Mouse (Mus musculus): Measurements from ENCODE around the gene Vmn1r220. TPM values are rescaled to one million over a fixed set of nuclear protein-coding genes. Genes with fewer than 3 reads are reported as not detected.
"Not testable (repeated sequence)": the region's sequence is repeated elsewhere in the genome, so short reads cannot be mapped to it uniquely, and the experiment has no call there.

Gene Vmn1r220
- polyA plus RNA-seq (2015; fragmentation: Nextera tagmentation; extraction: Ambion mirVana), result not detected in 2 replicates

GRCm38 (mm10) chr13:23187875-23188274, at the start of gene Vmn1r220:
TSS of gene Vmn1r220 (minus strand) at chr13:23187975.
- no peaks in the 10 kb centered on the region for H3K36me3 ChIP-seq (replicated peaks)
- ATAC-seq (replicated peaks), result no peak
- WGBS, result 89% methylated on average over 2 of the region's 2 CpGs

GRCm38 (mm10) chr13:23235847-23236246, 48.1 kb upstream of the Vmn1r220 start, which contains the start of gene Vmn1r222:
TSS of gene Vmn1r222 (minus strand) at chr13:23235947.
- H3K27ac ChIP-seq; ATAC-seq (replicated peaks); H3K4me2 ChIP-seq; H3K4me1 ChIP-seq; H3K9ac ChIP-seq; H3K4me3 ChIP-seq; H3K27me3 ChIP-seq (replicated peaks); H3K36me3 ChIP-seq (replicated peaks); H3K9me3 ChIP-seq: not testable (repeated sequence)

More at GRCm38 (mm10) chr13:23187875-23188274, at the start of gene Vmn1r220:
- Histone ChIP-seq H3K27ac (no peak within 1 kb of the TSS), H3K9ac (no peak within 1 kb of the TSS), H3K4me3 (no peak within 1 kb of the TSS), H3K9me3 (no peaks in the 10 kb centered on the region), H3K27me3 (replicated peaks) (no peaks in the 10 kb centered on the region), H3K4me2 (no peak within 1 kb of the TSS), H3K4me1 (no peaks in the 10 kb centered on the region)

- not testable (repeated sequence) for H3K27ac ChIP-seq; H3K27me3 ChIP-seq (replicated peaks); H3K4me2 ChIP-seq; H3K36me3 ChIP-seq (replicated peaks); H3K4me1 ChIP-seq; ATAC-seq (replicated peaks); H3K4me3 ChIP-seq; H3K9ac ChIP-seq; H3K9me3 ChIP-seq
- 87% methylated on average over 2 of the region's 2 CpGs for WGBS
Measured at GRCm38 (mm10) chr13:23213827-23214226, 26.1 kb upstream of the Vmn1r220 start, which contains the start of gene Vmn1r221. TSS of gene Vmn1r221 (plus strand) at chr13:23214127.

GRCm38 (mm10) chr13:23203885-23204284, 16.1 kb upstream of the Vmn1r220 start:
- H3K4me2 ChIP-seq; H3K4me3 ChIP-seq; H3K9me3 ChIP-seq; H3K9ac ChIP-seq; H3K36me3 ChIP-seq (replicated peaks); H3K27ac ChIP-seq; H3K27me3 ChIP-seq (replicated peaks); ATAC-seq (replicated peaks); H3K4me1 ChIP-seq: not testable (repeated sequence)
- WGBS, result 86% methylated on average over 1 of the region's 1 CpGs

- WGBS, result 89% methylated on average over 4 of the region's 4 CpGs
- not testable (repeated sequence) for H3K9me3 ChIP-seq; H3K4me2 ChIP-seq; H3K4me1 ChIP-seq; H3K27me3 ChIP-seq (replicated peaks); H3K9ac ChIP-seq; ATAC-seq (replicated peaks); H3K36me3 ChIP-seq (replicated peaks); H3K4me3 ChIP-seq; H3K27ac ChIP-seq
Measured at GRCm38 (mm10) chr13:23166471-23166870, 21.3 kb downstream of the Vmn1r220 start.

DNA sequence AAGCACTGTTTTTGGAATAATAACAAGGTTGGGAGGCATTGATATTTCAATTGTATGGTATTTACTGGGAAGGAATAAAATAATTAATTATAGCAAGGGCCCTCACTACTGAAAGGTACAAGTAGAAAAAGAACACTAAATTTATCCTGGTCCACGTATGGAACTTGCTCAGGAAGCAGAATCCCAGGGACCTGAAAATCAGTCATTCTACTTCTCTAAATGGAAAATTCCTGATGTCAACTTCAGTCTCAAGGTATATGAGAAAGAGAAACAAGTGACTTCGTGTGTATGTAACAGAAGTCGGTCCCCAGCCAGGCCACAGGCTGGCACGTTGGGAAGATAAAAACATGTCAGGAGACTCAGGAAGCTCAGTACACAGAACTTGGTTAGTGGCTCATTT, 28.8 kb downstream of the Vmn1r220 start, which contains the start of gene Vmn1r219:
Vmn1r219 (plus strand) TSS at position 301 of the 400 bp plus-strand sequence.
- no peak within 1 kb of the TSS for H3K27ac ChIP-seq
- H3K27me3 ChIP-seq (replicated peaks), result no peaks in the 10 kb centered on the region
- no peak within 1 kb of the TSS for H3K4me3 ChIP-seq
- 91% methylated on average over 4 of the region's 4 CpGs for WGBS
- H3K4me1 ChIP-seq, result no peaks in the 10 kb centered on the region
- no peaks in the 10 kb centered on the region for H3K36me3 ChIP-seq (replicated peaks)
- H3K4me2 ChIP-seq, result no peak within 1 kb of the TSS
- H3K9ac ChIP-seq, result no peak within 1 kb of the TSS
- no peak for ATAC-seq (replicated peaks)
- no peaks in the 10 kb centered on the region for H3K9me3 ChIP-seq

DNA sequence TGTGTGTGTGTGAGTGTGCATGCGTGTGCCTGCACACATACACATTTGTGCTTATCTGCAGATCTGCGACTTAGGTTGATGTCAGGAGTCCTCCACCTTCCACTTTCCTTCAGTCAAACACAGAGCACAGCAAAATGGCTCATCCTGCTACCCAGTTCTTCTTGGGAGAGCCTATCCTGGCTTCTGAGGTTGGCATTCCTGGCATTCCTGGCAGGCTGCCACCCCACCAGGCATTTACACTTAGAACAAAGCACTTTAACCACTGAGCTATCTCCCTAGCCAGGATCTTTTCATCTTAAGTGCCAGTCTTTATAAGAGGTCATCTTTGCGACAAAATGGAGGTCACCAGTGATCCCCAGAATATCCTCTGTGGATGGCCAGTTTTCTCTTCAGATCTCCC, 29.9 kb downstream of the Vmn1r220 start:
- Histone ChIP-seq H3K4me3 (no peak overlapping the region), H3K9me3 (no peaks in the 10 kb centered on the region), H3K36me3 (replicated peaks) (no peaks in the 10 kb centered on the region), H3K4me1 (no peaks in the 10 kb centered on the region), H3K4me2 (no peak overlapping the region), H3K27ac (no peak overlapping the region), H3K27me3 (replicated peaks) (no peaks in the 10 kb centered on the region), H3K9ac (no peak overlapping the region)
- WGBS, result 79% methylated on average over 3 of the region's 3 CpGs
- no peak for ATAC-seq (replicated peaks)

DNA sequence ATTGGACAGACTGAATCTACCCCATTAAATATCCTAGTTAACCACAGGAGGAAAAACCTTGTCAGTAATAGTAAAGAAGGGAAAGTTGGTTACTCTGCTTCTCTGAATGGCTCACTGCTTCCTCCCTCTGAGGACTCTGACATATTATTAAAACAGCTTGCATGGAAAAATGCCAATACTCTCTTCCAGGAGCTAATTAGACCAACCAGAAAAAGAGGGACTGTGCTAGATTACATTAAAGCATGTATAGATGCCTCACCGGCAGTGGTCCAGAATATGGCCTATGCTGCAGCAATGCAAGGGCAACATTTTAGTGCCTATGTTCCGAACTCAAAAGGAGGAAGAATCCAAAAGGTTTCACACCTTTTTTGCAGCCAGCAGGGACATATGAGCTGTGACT, 48.9 kb downstream of the Vmn1r220 start:
- no peaks in the 10 kb centered on the region for H3K9me3 ChIP-seq
- no peak overlapping the region for H3K27ac ChIP-seq
- no peak overlapping the region for H3K4me3 ChIP-seq
- H3K4me2 ChIP-seq, result no peak overlapping the region
- H3K9ac ChIP-seq, result no peak overlapping the region
- H3K36me3 ChIP-seq (replicated peaks), result no peaks in the 10 kb centered on the region
- 87% methylated on average over 2 of the region's 2 CpGs for WGBS
- ATAC-seq (replicated peaks), result no peak
- no peaks in the 10 kb centered on the region for H3K27me3 ChIP-seq (replicated peaks)
- no peaks in the 10 kb centered on the region for H3K4me1 ChIP-seq

GRCm38 (mm10) chr13:23133501-23133900, 54.3 kb downstream of the Vmn1r220 start:
- ATAC-seq (replicated peaks), result no peak
- Histone ChIP-seq H3K4me1 (no peaks in the 10 kb centered on the region), H3K4me3 (no peak overlapping the region), H3K27me3 (replicated peaks) (no peaks in the 10 kb centered on the region), H3K9me3 (no peaks in the 10 kb centered on the region), H3K9ac (no peak overlapping the region), H3K27ac (no peak overlapping the region), H3K36me3 (replicated peaks) (no peaks in the 10 kb centered on the region), H3K4me2 (no peak overlapping the region)
- WGBS, result 58% methylated on average over 1 of the region's 1 CpGs

- H3K9ac ChIP-seq, result no peak within 1 kb of the TSS
- H3K4me3 ChIP-seq, result no peak within 1 kb of the TSS
- no peak within 1 kb of the TSS for H3K27ac ChIP-seq
- ATAC-seq (replicated peaks), result no peak
- no peaks in the 10 kb centered on the region for H3K27me3 ChIP-seq (replicated peaks)
- H3K9me3 ChIP-seq, result no peaks in the 10 kb centered on the region
- no peaks in the 10 kb centered on the region for H3K36me3 ChIP-seq (replicated peaks)
- WGBS, result 76% methylated on average over 3 of the region's 3 CpGs
- H3K4me2 ChIP-seq, result no peak within 1 kb of the TSS
- H3K4me1 ChIP-seq, result no peaks in the 10 kb centered on the region
Measured at GRCm38 (mm10) chr13:23133099-23133498, 54.7 kb downstream of the Vmn1r220 start, which contains the start of gene Vmn1r218. TSS of gene Vmn1r218 (plus strand) at chr13:23133155.

Other genes starting within 250 kb of the Vmn1r220 start
- gene Vmn1r213, start 180.3 kb downstream of the Vmn1r220 start, polyA plus RNA-seq (2015; fragmentation: Nextera tagmentation; extraction: Ambion mirVana), result not detected in 2 replicates
- not detected in 2 replicates for gene Vmn1r214, start 157.6 kb downstream of the Vmn1r220 start, polyA plus RNA-seq (2015; fragmentation: Nextera tagmentation; extraction: Ambion mirVana)
- gene Vmn1r215, start 120.0 kb downstream of the Vmn1r220 start, polyA plus RNA-seq (2015; fragmentation: Nextera tagmentation; extraction: Ambion mirVana), result not detected in 2 replicates
- gene Vmn1r217, start 69.7 kb downstream of the Vmn1r220 start, polyA plus RNA-seq (2015; fragmentation: Nextera tagmentation; extraction: Ambion mirVana), result not detected in 2 replicates
- not detected in 2 replicates for gene Vmn1r218, start 54.8 kb downstream of the Vmn1r220 start, polyA plus RNA-seq (2015; fragmentation: Nextera tagmentation; extraction: Ambion mirVana)
- gene Vmn1r219, start 28.7 kb downstream of the Vmn1r220 start, polyA plus RNA-seq (2015; fragmentation: Nextera tagmentation; extraction: Ambion mirVana), result not detected in 2 replicates
- not detected in 2 replicates for gene Vmn1r221, start 26.2 kb upstream of the Vmn1r220 start, polyA plus RNA-seq (2015; fragmentation: Nextera tagmentation; extraction: Ambion mirVana)
- not detected in 2 replicates for gene Vmn1r222, start 48.0 kb upstream of the Vmn1r220 start, polyA plus RNA-seq (2015; fragmentation: Nextera tagmentation; extraction: Ambion mirVana)
- gene Vmn1r223, start 59.2 kb upstream of the Vmn1r220 start, polyA plus RNA-seq (2015; fragmentation: Nextera tagmentation; extraction: Ambion mirVana), result not detected in 2 replicates
- 52.2 and 55.1 TPM in 2 replicates for gene Zfp322a, start 181.2 kb upstream of the Vmn1r220 start, polyA plus RNA-seq (2015; fragmentation: Nextera tagmentation; extraction: Ambion mirVana)
- gene Abt1, start 235.9 kb upstream of the Vmn1r220 start, polyA plus RNA-seq (2015; fragmentation: Nextera tagmentation; extraction: Ambion mirVana), result 9.8 and 9.9 TPM in 2 replicates

Measured in midbrain, embryonic 15.5 days (tissue).